Mouse (Mus musculus): ENCODE data around the gene Tbc1d8.

The Tbc1d8 gene

DNA sequence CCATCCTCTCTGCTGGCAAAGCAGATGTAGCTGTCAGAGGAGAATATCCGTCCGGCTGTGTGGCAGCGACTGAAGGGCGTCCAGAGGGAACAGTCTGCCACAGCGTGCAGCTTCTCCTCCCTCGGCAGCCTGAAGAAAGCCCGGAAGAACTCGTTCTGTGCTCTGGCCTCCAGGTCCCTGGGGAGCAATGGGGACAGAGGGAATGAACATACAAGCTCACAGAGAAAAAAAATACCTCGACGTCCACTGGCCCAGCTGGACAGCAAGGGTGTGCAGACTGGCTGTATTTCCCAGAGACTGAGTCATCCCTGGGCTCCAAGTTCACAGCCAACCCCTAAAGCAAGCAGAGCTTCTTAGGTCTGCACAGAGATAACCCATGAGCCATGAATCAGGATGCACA, 84.5 kb downstream of the Tbc1d8 start:
- DNase-seq (ENCODE audit: low read depth) = no peak

DNA sequence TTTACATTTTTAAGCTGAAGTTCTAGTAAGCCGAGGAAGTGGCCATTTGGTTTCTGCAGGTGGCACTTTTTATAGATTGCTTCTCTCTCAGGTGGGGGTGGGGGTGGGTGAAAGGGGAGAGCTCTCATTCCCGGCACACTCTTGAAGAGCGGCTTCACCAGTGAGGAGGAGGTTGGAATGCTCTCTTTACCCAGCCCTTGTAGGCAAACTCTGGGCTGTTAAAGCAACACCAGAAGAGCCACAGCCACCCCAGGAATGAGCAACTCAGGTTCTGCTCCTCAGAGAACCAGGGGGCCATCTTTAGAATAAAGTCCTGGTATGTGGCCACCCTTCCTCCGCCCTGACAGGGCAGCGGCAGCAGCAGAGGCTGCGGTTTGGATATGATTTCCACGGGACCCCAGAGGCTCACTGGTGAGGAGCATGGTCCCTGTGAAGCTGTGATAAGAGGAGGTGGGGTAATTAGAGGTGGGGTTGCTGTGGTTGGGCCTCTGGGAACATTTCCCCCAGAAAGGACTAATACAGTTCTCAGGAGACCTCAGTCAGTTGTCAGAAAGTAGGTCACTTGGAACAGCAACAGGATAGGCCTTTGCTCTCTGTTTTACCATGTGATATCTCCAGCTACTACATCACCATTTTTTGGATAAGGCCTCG, 85.2 kb downstream of the Tbc1d8 start:
- DNase-seq (ENCODE audit: low read depth) = no peak

DNA sequence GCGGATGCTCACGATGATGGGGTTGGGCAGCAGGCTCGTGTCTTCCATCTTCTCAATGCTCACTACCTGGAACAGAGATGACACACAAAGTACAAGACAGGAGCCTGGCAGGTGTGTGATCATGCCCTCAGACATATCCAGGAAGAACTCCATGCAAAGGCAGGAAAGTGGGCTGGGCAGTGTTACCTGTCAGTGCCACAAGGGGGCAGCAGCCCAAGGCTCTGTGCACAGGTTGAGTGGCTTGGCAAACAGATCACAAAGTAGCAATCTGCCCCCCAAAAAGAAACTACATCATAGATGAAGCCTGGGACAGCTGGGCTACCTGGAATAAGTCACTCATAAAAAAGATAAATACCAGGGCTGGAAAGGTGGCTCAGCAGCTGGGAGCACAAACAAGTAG, 86.4 kb downstream of the Tbc1d8 start:
- peak; percentile 72 for DNase-seq (ENCODE audit: low read depth)

GRCm38 (mm10) chr1:39391652-39392051, 86.9 kb downstream of the Tbc1d8 start:
- no peak for DNase-seq (ENCODE audit: low read depth)

DNA sequence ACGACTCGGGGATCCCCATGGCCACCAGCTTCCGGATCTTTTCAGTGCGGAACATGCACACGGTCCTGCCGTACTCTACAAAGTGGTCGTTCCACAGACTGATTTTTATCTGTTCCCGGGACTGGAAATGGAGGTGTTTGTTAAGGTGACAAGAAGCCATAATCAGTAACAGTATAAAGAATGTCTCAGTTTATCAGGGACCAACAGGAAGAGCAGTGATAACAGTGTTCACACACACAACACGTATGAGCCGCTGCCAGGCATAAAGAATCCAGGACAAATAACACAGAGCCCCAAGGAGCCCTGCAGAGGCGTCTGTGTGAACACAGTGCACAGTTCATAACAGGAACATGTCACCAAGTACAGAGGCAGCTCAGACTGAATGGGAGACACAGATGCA, 89.2 kb downstream of the Tbc1d8 start:
- DNase-seq (ENCODE audit: low read depth) = no peak

GRCm38 (mm10) chr1:39388163-39388562, 90.4 kb downstream of the Tbc1d8 start:
- DNase-seq (ENCODE audit: low read depth) = no peak

GRCm38 (mm10) chr1:39387497-39387896, 91.1 kb downstream of the Tbc1d8 start:
- no peak for DNase-seq (ENCODE audit: low read depth)

- no peak for DNase-seq (ENCODE audit: low read depth)
Measured at GRCm38 (mm10) chr1:39386456-39386855, 92.1 kb downstream of the Tbc1d8 start.

- DNase-seq (ENCODE audit: low read depth) = no peak
Measured at GRCm38 (mm10) chr1:39384914-39385313, 93.6 kb downstream of the Tbc1d8 start.

- no peak for DNase-seq (ENCODE audit: low read depth)
Measured at GRCm38 (mm10) chr1:39381017-39381416, 97.5 kb downstream of the Tbc1d8 start.

DNA sequence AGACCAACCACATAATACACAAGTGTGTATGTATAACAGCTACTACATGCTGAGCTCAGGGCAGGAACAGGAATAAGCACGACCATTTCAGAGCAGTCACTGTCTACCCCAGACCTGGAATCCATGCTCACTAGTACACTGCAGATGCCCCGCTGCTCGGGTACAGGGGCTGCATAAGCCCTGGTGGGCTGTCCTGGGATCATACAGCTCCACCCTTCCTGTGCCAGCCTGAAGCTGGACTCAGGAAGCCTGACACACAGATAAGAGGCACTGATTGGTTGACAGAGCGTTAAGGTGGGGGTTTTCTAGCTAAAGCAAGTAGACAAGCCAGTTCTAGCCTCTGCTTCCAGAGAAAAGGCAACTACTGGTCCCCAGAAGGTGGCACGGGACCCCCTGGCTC, 99.5 kb downstream of the Tbc1d8 start:
- no peak for DNase-seq (ENCODE audit: low read depth)

- no peak for DNase-seq (ENCODE audit: low read depth)
Measured at GRCm38 (mm10) chr1:39378540-39378939, 100.0 kb downstream of the Tbc1d8 start.

- DNase-seq (ENCODE audit: low read depth) = no peak
Measured at GRCm38 (mm10) chr1:39376726-39377240, 101.8 kb downstream of the Tbc1d8 start.

- no peak for DNase-seq (ENCODE audit: low read depth)
Measured at GRCm38 (mm10) chr1:39376121-39376520, 102.4 kb downstream of the Tbc1d8 start.

DNA sequence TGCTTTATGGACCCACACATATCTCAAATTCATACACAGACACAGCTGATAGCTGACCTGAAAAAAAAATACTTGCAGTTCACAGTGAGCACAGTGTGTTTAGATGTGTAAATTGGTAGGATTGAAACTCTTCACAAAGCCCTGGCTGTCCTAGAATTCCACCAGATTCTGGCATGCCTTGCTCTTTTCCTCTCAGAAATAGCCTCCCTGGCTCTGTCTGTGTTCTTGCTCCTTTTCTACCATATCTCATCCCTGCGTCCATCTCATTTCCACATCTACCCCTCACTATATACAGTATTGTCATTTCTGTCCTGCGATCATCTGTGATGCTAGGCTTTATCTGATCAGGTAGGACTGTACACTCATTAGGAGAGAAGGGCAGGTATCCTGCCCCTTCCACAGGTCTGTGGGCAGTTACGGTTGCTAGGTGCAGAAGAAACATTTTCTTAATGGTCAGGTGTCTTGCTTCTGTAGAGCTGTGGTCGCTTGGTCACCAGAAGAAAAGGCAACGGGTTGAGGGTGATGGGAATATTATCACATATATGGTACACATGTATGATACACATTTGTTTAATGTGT, 104.2 kb downstream of the Tbc1d8 start:
- no peak for DNase-seq (ENCODE audit: low read depth)

GRCm38 (mm10) chr1:39373378-39373777, 105.2 kb downstream of the Tbc1d8 start:
- DNase-seq (ENCODE audit: low read depth) = no peak

DNA sequence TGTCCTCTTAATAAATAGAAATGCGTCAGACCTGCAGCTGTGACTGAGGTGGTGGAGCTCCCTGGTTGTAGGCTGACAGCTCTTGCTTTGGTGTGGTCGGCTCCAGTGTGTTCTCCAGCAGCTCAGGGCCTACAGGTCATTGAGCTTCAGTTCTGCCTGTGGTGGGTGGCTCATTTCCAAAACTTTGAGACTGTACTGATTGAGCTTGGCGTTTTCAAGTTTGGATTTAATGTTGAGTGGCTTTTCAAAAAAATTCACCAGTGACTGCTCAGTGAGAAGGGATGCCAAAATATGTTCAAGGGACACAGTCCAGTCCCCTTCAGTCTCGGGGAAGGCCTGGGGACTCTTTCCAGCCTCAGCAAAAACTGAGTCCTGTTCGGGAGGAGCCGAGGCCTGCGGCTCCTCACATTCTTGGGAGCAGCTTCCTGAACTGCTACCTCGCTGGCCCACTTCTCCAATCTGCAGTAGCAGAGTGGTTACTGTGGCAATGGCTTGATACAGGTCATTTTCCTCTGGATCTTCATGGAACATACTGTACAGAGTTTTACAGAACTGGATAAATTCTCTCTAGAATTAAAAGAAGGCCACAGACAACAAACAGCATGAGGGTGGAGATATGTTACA, 106.2 kb downstream of the Tbc1d8 start:
- DNase-seq (ENCODE audit: low read depth) = no peak

DNA sequence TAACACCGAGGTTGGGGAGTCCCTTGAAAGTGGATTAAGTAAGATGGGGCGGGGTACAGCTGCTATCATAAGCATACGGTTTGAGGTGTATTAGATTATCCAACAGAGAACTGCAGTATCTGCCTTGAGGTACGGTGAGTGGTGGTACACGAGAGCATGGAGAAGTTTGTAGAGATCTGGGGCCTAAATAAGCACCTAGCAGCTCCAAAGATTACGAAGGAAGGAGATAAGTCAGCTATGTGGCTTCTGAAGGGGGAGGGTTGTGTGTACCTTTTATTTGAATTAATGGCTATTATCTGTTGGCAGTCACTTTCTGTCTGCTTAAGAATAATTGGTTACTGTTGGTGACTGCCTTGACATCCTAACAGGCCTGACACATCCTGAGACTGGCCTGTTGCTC, 108.1 kb downstream of the Tbc1d8 start:
- DNase-seq (ENCODE audit: low read depth) = no peak

DNA sequence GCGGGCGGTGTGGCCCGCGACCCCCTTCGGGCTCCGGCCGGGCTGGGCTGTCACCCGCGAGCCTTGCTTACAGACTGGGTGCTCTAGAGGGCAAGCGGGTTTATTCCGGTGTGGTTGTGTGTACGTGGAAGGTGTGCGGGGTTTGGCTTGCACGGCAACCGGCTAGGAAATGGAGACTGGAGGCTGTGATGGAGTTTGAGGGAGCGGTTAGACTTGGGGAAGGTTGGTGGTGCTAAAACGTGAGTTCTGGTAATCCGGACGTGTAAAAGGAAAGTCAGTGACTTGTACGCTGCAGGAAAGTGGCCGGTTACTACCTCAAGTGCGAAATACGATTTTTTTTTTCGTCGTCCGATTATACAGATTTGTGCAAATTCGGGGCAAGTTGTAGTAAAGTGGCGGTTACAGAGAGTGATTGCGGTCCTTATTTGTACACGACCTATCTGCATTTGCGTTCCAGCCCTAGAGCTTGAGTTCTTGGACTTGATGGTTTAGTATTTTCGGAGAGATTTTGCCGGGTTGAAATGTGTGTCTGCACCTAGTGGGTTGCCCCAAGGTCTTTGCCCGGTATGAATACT, 110.2 kb downstream of the Tbc1d8 start:
- DNase-seq (ENCODE audit: low read depth) = peak; percentile 61

DNA sequence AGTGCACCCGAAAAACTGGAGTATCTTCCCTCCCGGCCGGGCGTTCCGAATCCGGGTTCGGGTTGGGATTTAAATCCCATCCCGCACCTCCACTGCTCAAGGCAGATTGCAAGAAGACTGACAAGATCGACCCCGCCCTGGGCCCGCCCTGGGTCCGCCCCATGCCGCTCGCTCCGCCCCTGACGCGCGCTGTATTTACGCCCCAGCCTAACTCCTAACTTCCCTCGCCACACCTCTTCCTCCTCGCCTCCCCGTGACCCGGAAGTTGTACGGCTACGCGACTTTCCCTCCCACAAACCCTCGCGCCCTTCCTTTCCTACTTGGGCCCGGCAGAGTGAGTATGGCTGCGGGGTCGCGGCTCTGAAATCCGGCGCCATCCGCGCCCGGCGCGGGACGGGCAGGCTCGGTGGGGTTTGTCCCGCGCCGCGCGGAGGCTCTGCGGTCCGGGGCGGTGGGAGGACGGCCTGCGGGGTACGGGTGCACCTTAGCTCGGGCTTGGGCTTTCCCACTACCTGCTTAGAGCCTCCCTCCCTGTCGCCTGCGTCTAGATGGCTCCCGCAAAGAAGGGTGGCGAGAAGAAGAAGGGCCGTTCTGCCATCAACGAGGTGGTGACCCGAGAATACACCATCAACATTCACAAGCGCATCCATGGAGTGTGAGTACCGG, 110.8 kb downstream of the Tbc1d8 start, which contains the start of gene Rpl31:
Gene Rpl31, plus strand, starts transcription at position 242 of the 666 bp plus-strand sequence.
- DNase-seq (ENCODE audit: low read depth) = peak; percentile 97

- DNase-seq (ENCODE audit: low read depth) = no peak
Measured at GRCm38 (mm10) chr1:39367045-39367444, 111.5 kb downstream of the Tbc1d8 start.

- no peak for DNase-seq (ENCODE audit: low read depth)
Measured at GRCm38 (mm10) chr1:39365562-39365961, 113.0 kb downstream of the Tbc1d8 start.
